Mouse (Mus musculus) heart, postnatal 0 days (tissue): Measurements from ENCODE around the gene Klrg2.

Experiments
- CTCF ChIP-seq: IDR thresholded peaks from 2 replicates; pipeline ENCODE4 v1.5.1; 2016; ENCODE audit warnings: antibody characterized with exemption, control low read depth, low read depth
- EP300 ChIP-seq: IDR thresholded peaks from 2 replicates; pipeline ENCODE4 v1.6.1; 2016; ENCODE audit warnings: antibody characterized with exemption, low read depth

DNA sequence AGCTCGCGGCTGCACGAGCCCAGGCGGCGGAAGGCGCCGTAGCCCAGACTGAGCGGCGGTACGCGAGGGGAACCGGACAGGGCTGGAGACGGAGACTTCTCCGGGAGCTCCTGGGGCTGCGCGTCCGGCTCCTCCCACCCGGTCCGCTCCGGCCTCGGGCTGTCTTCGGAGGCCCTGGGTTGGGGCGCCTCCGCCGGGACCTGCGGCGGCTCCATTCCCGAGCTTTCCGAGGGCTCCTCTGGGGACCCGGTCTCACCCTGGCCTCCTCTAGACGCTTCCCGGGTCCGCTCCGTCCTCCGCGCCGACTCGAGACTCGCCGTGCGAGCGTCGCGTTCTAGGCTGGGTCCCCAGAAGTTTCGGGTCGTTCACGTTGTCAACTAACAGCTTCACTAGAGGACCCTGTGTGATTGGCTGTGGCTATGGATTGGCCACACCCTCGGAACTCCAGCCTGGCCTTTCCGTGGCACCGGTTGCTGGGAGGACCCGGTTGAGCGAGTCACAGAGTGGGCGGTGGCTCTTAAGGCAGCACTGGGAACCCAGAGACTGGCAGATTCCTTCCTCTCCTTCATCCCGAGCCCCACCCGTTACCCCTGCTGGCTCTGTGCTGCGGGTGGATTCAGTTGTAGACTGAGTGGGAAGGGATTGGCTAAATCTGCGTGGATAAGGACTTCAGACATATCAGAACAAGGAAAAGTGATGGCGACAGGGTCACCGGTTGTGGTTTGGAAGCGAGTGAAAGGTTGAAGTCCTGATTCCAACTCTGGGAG lies at the start of gene Klrg2:
- no peak for TF ChIP-seq CTCF
- TF ChIP-seq EP300: no peak
